Mouse (Mus musculus) midbrain, embryonic 14.5 days (tissue): Measurements from ENCODE around the gene Clps. TPM values are rescaled to one million over a fixed set of nuclear protein-coding genes. Genes with fewer than 3 reads are reported as not detected.
A peak's percentile ranks its signal among the peaks of the same experiment; 100 is the strongest.

Source experiments
- ATAC-seq: fragments of 200-750 bp; cut with Nextera tagmentation; 2 replicates; pipeline ENCODE4 v1.8.0; 2017; ENCODE audit warnings: moderate number of reproducible peaks, moderate library complexity; ENCODE audit not compliant: low FRiP score, low TSS enrichment
- DNase-seq: peaks from one replicate; pipeline ENCODE4 v3.0.0-alpha.2; 2015
- H3K27ac ChIP-seq: fragments of 300-500 bp; sonication (generic); replicated peaks from 2 replicates; pipeline ENCODE4 v1.5.1; 2014; ENCODE audit warnings: mild to moderate bottlenecking, low read depth, low read length, moderate library complexity
- H3K27me3 ChIP-seq: fragments of 300-500 bp; sonication (generic); 2 replicates; pipeline ENCODE4 v1.6.1; 2014; ENCODE audit warnings: low read length, control low read depth, mixed read lengths; ENCODE audit not compliant: control insufficient read depth, insufficient read depth
- H3K36me3 ChIP-seq: fragments of 300-500 bp; sonication (generic); 2 replicates; pipeline ENCODE4 v1.6.1; 2014; ENCODE audit warnings: low read length, control low read depth; ENCODE audit not compliant: control insufficient read depth, insufficient read depth
- H3K4me1 ChIP-seq: fragments of 300-500 bp; sonication (generic); 2 replicates; pipeline ENCODE4 v1.6.1; 2014; ENCODE audit warnings: mild to moderate bottlenecking, antibody characterized with exemption, low read length, control low read depth; ENCODE audit not compliant: control insufficient read depth, insufficient read depth
- H3K4me2 ChIP-seq: fragments of 300-500 bp; sonication (generic); 2 replicates; pipeline ENCODE4 v1.6.1; 2014; ENCODE audit warnings: mild to moderate bottlenecking, low read length, moderate library complexity
- H3K4me3 ChIP-seq: fragments of 300-500 bp; sonication (generic); replicated peaks from 2 replicates; pipeline ENCODE4 v1.5.1; 2014; ENCODE audit warnings: low read depth, low read length
- H3K9ac ChIP-seq: fragments of 300-500 bp; sonication (generic); replicated peaks from 2 replicates; pipeline ENCODE4 v1.6.1; 2014; ENCODE audit warnings: mild to moderate bottlenecking, low read length, moderate library complexity
- H3K9me3 ChIP-seq: fragments of 300-500 bp; sonication (generic); 2 replicates; pipeline ENCODE4 v1.6.1; 2016; ENCODE audit warnings: low read length, control low read depth, mixed read lengths; ENCODE audit not compliant: control insufficient read depth
- WGBS: fragments of 180-500 bp; shearing (Covaris S2); extraction: QIAGEN DNeasy Blood & Tissue Kit; methylation state at CpG from one replicate; pipeline ENCODE4 v1.1.7; 2014; 5-methylcytosine and 5-hydroxymethylcytosine counted together
- polyA plus RNA-seq: library from polyadenylated mRNA; unstranded; fragments of >200 nt; fragmentation: Nextera tagmentation; extraction: Ambion mirVana; gene quantifications from 2 replicates; pipeline ENCODE4 v1.2.1, GENCODE M21; 2014

The Clps gene
- polyA plus RNA-seq, 1 experiment from 2014 or later: not detected

GRCm38 (mm10) chr17:28518615-28519071, 41.9 kb downstream of the Clps start:
- ATAC-seq (no peak), DNase-seq (no peak)
- Histone ChIP-seq H3K4me1 (peaks cover 11% of the 10 kb centered on the region), H3K27ac (no peak overlapping the region), H3K9me3 (no peaks in the 10 kb centered on the region), H3K36me3 (no peaks in the 10 kb centered on the region), H3K27me3 (peaks cover 18% of the 10 kb centered on the region; the same call in 1 of the 2 replicates), H3K9ac (no peak overlapping the region), H3K4me3 (peak overlapping the region; percentile 39), H3K4me2 (peak overlapping the region; percentile 70)
- 21% methylated on average over 8 of the region's 8 CpGs for WGBS

GRCm38 (mm10) chr17:28517956-28518614, 42.5 kb downstream of the Clps start:
- Histone ChIP-seq H3K9me3 (no peaks in the 10 kb centered on the region), H3K27me3 (peaks cover 18% of the 10 kb centered on the region; the same call in 1 of the 2 replicates), H3K4me1 (peaks cover 11% of the 10 kb centered on the region), H3K9ac (peak overlapping the region; percentile 47), H3K36me3 (no peaks in the 10 kb centered on the region), H3K27ac (peak overlapping the region; percentile 43; the same call in 1 of the 2 replicates), H3K4me2 (peak overlapping the region; percentile 70), H3K4me3 (peak overlapping the region; percentile 39)
- ATAC-seq (peak; percentile 62), DNase-seq (peak; percentile 88)
- WGBS: 1% methylated on average over 46 of the region's 46 CpGs

- Histone ChIP-seq H3K27me3 (peaks cover 18% of the 10 kb centered on the region; the same call in 1 of the 2 replicates), H3K9ac (peak within 1 kb of the TSS; percentile 47), H3K36me3 (no peaks in the 10 kb centered on the region), H3K4me1 (peaks cover 11% of the 10 kb centered on the region), H3K4me3 (peak within 1 kb of the TSS; percentile 39), H3K4me2 (peak within 1 kb of the TSS; percentile 70), H3K9me3 (no peaks in the 10 kb centered on the region), H3K27ac (peak within 1 kb of the TSS; percentile 43; the same call in 1 of the 2 replicates)
- 2% methylated on average over 16 of the region's 16 CpGs for WGBS
- peak; percentile 82 for DNase-seq
- peak; percentile 47 for ATAC-seq
These were observed 43.1 kb downstream of the Clps start, which contains the start of gene Fkbp5 for GRCm38 (mm10) chr17:28517441-28517955. Gene Fkbp5 (minus strand): TSS chr17:28517527.

- Histone ChIP-seq H3K27ac (no peak overlapping the region), H3K27me3 (peaks cover 18% of the 10 kb centered on the region; the same call in 1 of the 2 replicates), H3K9ac (peak overlapping the region; percentile 47; the same call in 1 of the 2 replicates), H3K36me3 (no peaks in the 10 kb centered on the region), H3K4me1 (peaks cover 11% of the 10 kb centered on the region), H3K4me2 (peak overlapping the region; percentile 70; the same call in 1 of the 2 replicates), H3K9me3 (no peaks in the 10 kb centered on the region), H3K4me3 (no peak overlapping the region)
- WGBS: 74% methylated on average over 4 of the region's 4 CpGs
- ATAC-seq: no peak
- DNase-seq: no peak
These were observed 43.7 kb downstream of the Clps start for GRCm38 (mm10) chr17:28516881-28517280.

- H3K4me3 ChIP-seq: no peak overlapping the region
- WGBS: 70% methylated on average over 10 of the region's 10 CpGs
- no peak overlapping the region for H3K4me2 ChIP-seq
- no peaks in the 10 kb centered on the region for H3K36me3 ChIP-seq
- H3K9ac ChIP-seq: no peak overlapping the region
- peaks cover 12% of the 10 kb centered on the region; the same call in 1 of the 2 replicates for H3K27me3 ChIP-seq
- peaks cover 15% of the 10 kb centered on the region for H3K4me1 ChIP-seq
- H3K27ac ChIP-seq: no peak overlapping the region
- DNase-seq (no peak), ATAC-seq (no peak)
- no peaks in the 10 kb centered on the region for H3K9me3 ChIP-seq
These were observed 44.9 kb downstream of the Clps start for GRCm38 (mm10) chr17:28515431-28516341.

- Histone ChIP-seq H3K9ac (no peak overlapping the region), H3K36me3 (no peaks in the 10 kb centered on the region), H3K9me3 (no peaks in the 10 kb centered on the region), H3K27ac (no peak overlapping the region), H3K4me2 (no peak overlapping the region), H3K4me1 (peaks cover 17% of the 10 kb centered on the region), H3K4me3 (no peak overlapping the region), H3K27me3 (peaks cover 10% of the 10 kb centered on the region; the same call in 1 of the 2 replicates)
- whole genome bisulfite sequencing: 52% methylated on average over 5 of the region's 5 CpGs
- ATAC-seq (no peak), DNase-seq (no peak)
These were observed 46.0 kb downstream of the Clps start for GRCm38 (mm10) chr17:28514555-28514954.

- no peak overlapping the region for H3K9ac ChIP-seq
- no peak overlapping the region for H3K4me3 ChIP-seq
- H3K9me3 ChIP-seq: no peaks in the 10 kb centered on the region
- H3K4me1 ChIP-seq: peaks cover 17% of the 10 kb centered on the region
- H3K27me3 ChIP-seq: peaks cover 10% of the 10 kb centered on the region; the same call in 1 of the 2 replicates
- no peak overlapping the region for H3K27ac ChIP-seq
- DNase-seq (no peak), ATAC-seq (no peak)
- no peaks in the 10 kb centered on the region for H3K36me3 ChIP-seq
- H3K4me2 ChIP-seq: no peak overlapping the region
- 69% methylated on average over 7 of the region's 7 CpGs for WGBS
These were observed 46.7 kb downstream of the Clps start for GRCm38 (mm10) chr17:28513844-28514243.

- Histone ChIP-seq H3K4me2 (no peak overlapping the region), H3K9me3 (no peaks in the 10 kb centered on the region), H3K4me3 (no peak overlapping the region), H3K36me3 (no peaks in the 10 kb centered on the region), H3K9ac (no peak overlapping the region), H3K27ac (no peak overlapping the region), H3K27me3 (0 out of 2 replicates have a peak, but pooled peaks cover 10% of the 10 kb centered on the region), H3K4me1 (peaks cover 17% of the 10 kb centered on the region)
- ATAC-seq (no peak), DNase-seq (no peak)
- 80% methylated on average over 1 of the region's 1 CpGs for WGBS
These were observed 47.2 kb downstream of the Clps start for GRCm38 (mm10) chr17:28513337-28513736.
